Mouse (Mus musculus): ENCODE data around the gene Cdc37l1.

GRCm38 (mm10) chr19:29050186-29050980 lies 60.2 kb downstream of the Cdc37l1 start:
- TF ChIP-seq POLR2A (IDR thresholded peaks at IDR 0.05; ENCODE audit: control insufficient read depth, extremely low read depth, insufficient read depth, low read length, poor library complexity): no peak
- no peak for TF ChIP-seq CTCF (IDR thresholded peaks at IDR 0.05; ENCODE audit: borderline replicate concordance, control insufficient read depth, extremely low read depth, insufficient read depth, low read length, poor library complexity)

Measured in thymus, adult 2 months (tissue).